Mouse (Mus musculus) forebrain, embryonic 14.5 days (tissue): ENCODE data around the gene Zfp114. TPM values are rescaled to one million over a fixed set of nuclear protein-coding genes. Genes with fewer than 3 reads are reported as not detected.
A peak's percentile ranks its signal among the peaks of the same experiment; 100 is the strongest.

Experiments
- ATAC-seq: fragments of 200-750 bp; cut with Nextera tagmentation; 2 replicates; pipeline ENCODE4 v1.8.0; 2017; ENCODE audit warnings: mild to moderate bottlenecking, moderate library complexity
- DNase-seq: peaks from one replicate; pipeline ENCODE4 v3.0.0-alpha.2; 2015; ENCODE audit warnings: low spot score
- H3K27ac ChIP-seq: fragments of 300-500 bp; sonication (generic); 2 replicates; pipeline ENCODE4 v1.5.1; 2014; ENCODE audit warnings: low read depth, mild to moderate bottlenecking, control low read depth, low read length, moderate library complexity
- H3K27me3 ChIP-seq: fragments of 300-500 bp; sonication (generic); replicated peaks from 2 replicates; pipeline ENCODE4 v1.6.1; 2014; ENCODE audit warnings: low read length, control low read depth, mixed read lengths; ENCODE audit not compliant: control insufficient read depth, insufficient read depth
- H3K36me3 ChIP-seq: fragments of 300-500 bp; sonication (generic); 2 replicates; pipeline ENCODE4 v1.6.1; 2014; ENCODE audit warnings: low read length, control low read depth; ENCODE audit not compliant: control insufficient read depth, insufficient read depth
- H3K4me1 ChIP-seq: fragments of 300-500 bp; sonication (generic); 2 replicates; pipeline ENCODE4 v1.6.1; 2014; ENCODE audit warnings: antibody characterized with exemption, low read length, control low read depth; ENCODE audit not compliant: control insufficient read depth, insufficient read depth
- H3K4me2 ChIP-seq: fragments of 300-500 bp; sonication (generic); 2 replicates; pipeline ENCODE4 v1.6.1; 2014; ENCODE audit warnings: mild to moderate bottlenecking, control low read depth, low read length
- H3K4me3 ChIP-seq: fragments of 300-500 bp; sonication (generic); 2 replicates; pipeline ENCODE4 v1.5.1; 2014; ENCODE audit warnings: low read depth, low read length, control low read depth
- H3K9ac ChIP-seq: fragments of 300-500 bp; sonication (generic); 2 replicates; pipeline ENCODE4 v1.6.1; 2014; ENCODE audit warnings: mild to moderate bottlenecking, low read length, control low read depth, moderate library complexity
- H3K9me3 ChIP-seq: fragments of 300-500 bp; sonication (generic); replicated peaks from 2 replicates; pipeline ENCODE4 v1.6.1; 2016; ENCODE audit warnings: low read length, control low read depth, mixed read lengths; ENCODE audit not compliant: control insufficient read depth
- WGBS: fragments of 180-500 bp; shearing (Covaris S2); extraction: QIAGEN DNeasy Blood & Tissue Kit; methylation state at CpG from one replicate; pipeline ENCODE4 v1.1.7; 2014; 5-methylcytosine and 5-hydroxymethylcytosine counted together
- polyA plus RNA-seq: library from polyadenylated mRNA; unstranded; fragments of >200 nt; fragmentation: Nextera tagmentation; extraction: Ambion mirVana; gene quantifications from 2 replicates; pipeline ENCODE4 v1.2.1, GENCODE M21; 2014

Gene Zfp114
- polyA plus RNA-seq, 1 experiment from 2014 or later = 4.0 TPM

DNA sequence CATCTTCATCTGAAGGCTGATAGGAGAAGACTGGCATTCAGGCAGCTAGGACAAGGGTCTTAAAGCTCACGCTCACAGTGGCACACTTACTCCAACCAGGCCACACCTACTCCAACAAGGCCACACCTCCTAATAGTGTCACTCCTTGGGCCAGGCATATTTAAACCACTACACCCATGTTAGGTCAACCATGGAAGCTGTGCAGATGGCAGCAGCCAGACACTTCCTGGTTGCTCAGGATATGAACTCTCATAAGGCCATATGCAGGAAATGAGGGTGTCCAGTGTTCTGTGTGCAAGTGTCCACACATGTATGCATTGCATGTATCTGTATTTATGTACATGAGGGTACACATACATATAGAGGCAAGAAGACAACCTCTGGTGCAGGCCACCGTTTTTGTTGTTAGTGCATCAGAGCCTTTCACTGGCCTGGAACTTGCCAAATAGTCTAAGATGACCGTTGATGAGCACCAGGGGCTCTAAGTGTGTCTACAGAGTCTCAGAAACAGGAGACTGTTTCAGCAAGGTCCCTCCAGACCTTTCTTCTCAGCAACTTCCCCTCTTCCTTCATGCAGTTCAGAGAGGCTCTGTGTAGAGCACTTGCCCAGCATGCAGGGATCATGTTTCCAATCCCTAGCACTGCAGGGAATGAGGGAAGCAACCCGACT is 14.2 kb downstream of the Zfp114 start:
- 68% methylated on average over 4 of the region's 4 CpGs for WGBS
- ATAC-seq (no peak), DNase-seq (no peak)
- no peaks in the 10 kb centered on the region for H3K27me3 ChIP-seq
- no peak overlapping the region for H3K4me3 ChIP-seq
- H3K9me3 ChIP-seq = 0 out of 2 replicates have a peak, but pooled peaks cover 3% of the 10 kb centered on the region
- H3K36me3 ChIP-seq = peaks cover 5% of the 10 kb centered on the region
- H3K9ac ChIP-seq = no peak overlapping the region
- no peak overlapping the region for H3K27ac ChIP-seq
- no peak overlapping the region for H3K4me2 ChIP-seq
- H3K4me1 ChIP-seq = no peaks in the 10 kb centered on the region

DNA sequence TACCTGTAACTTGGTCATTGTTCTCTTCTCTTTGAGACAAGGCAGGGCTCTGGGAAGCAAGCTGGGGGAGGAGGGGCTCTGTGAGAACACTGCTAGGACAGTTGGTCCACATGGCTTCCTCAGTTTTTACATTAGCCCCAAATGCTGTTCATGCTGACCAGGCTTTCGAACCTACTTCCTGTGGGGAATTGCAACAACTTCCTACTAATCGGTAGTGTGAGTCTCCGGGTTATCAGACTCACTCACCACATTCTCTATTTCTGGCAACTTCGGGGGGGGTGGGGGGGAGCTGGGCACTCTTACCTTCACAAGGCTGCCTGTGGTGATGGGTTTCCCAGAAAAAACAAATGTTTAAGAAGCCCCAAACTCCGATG is 14.7 kb downstream of the Zfp114 start:
- Histone ChIP-seq H3K9me3 (0 out of 2 replicates have a peak, but pooled peaks cover 3% of the 10 kb centered on the region), H3K4me2 (no peak overlapping the region), H3K36me3 (peaks cover 10% of the 10 kb centered on the region), H3K4me1 (no peaks in the 10 kb centered on the region), H3K4me3 (no peak overlapping the region), H3K27me3 (no peaks in the 10 kb centered on the region), H3K9ac (no peak overlapping the region), H3K27ac (no peak overlapping the region)
- DNase-seq (no peak), ATAC-seq (no peak)
- 80% methylated on average over 5 of the region's 5 CpGs for WGBS

DNA sequence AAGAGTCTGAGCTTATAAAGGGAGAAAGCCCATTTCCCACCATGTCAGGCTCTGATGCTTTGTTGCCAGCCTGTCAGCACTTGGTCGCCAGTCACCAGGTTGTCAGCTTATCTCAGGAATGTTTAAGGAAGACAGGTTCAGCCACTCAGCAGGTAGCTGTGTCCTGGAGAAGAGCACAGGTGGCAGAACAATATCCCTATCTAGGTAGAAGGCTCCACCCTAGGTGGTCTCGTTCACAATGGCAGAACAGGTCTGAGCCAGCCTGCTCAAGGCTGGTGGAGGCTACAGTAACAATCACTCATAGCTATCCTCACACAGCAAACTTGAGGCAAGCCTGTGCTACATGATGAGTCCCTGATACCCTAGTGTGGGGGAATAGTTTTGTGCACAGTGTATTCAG is 16.5 kb downstream of the Zfp114 start:
- Histone ChIP-seq H3K9ac (no peak overlapping the region), H3K4me2 (no peak overlapping the region), H3K4me1 (no peaks in the 10 kb centered on the region), H3K4me3 (no peak overlapping the region), H3K9me3 (0 out of 2 replicates have a peak, but pooled peaks cover 3% of the 10 kb centered on the region), H3K27ac (no peak overlapping the region), H3K27me3 (no peaks in the 10 kb centered on the region), H3K36me3 (peaks cover 17% of the 10 kb centered on the region)
- 78% methylated on average over 2 of the region's 2 CpGs for WGBS
- ATAC-seq (no peak), DNase-seq (no peak)

DNA sequence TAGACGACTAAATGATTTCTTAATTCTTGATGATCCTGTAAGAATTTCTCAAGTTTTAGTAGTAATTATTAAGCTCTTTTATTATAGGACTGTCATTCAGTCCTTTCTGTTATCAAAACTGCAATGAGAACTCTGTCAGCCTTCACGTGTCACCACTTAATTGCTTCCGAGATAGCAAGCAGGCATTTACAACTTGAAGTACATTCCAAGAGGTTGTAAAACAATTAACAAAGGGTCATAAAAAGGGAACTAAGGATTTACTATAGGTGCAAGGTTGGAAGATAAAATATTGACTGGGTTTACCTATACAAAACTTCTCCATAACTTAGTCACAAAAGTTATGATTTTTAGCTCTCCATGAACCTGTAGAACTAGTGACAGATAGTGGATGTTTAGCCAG is 18.3 kb downstream of the Zfp114 start:
- peaks cover 30% of the 10 kb centered on the region for H3K36me3 ChIP-seq
- no peak overlapping the region for H3K9ac ChIP-seq
- ATAC-seq (no peak), DNase-seq (no peak)
- WGBS = 92% methylated on average over 3 of the region's 3 CpGs
- H3K4me1 ChIP-seq = no peaks in the 10 kb centered on the region
- no peak overlapping the region for H3K27ac ChIP-seq
- no peak overlapping the region for H3K4me3 ChIP-seq
- H3K9me3 ChIP-seq = 0 out of 2 replicates have a peak, but pooled peaks cover 3% of the 10 kb centered on the region
- H3K4me2 ChIP-seq = no peak overlapping the region
- H3K27me3 ChIP-seq = no peaks in the 10 kb centered on the region

DNA sequence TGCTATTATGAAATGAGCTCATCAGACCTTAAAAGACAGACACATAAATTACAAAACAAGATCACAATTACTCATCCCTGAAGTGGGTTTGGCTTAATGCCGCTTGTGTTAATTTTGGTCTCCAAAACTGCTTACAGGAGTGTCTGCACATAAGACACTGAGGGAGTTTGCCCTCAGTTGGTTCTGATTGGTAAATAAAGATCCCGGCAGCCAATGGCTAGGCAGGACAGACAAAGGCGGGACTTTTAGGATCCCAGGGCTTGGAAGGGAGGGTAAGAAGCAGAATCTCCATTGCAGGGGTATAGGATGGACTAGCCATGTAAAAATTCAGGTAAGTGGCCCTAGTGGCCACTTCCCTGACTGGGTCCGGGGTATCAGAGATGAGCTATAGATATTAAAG is 22.1 kb downstream of the Zfp114 start:
- Histone ChIP-seq H3K4me3 (no peak overlapping the region), H3K4me1 (no peaks in the 10 kb centered on the region), H3K4me2 (no peak overlapping the region), H3K27me3 (no peaks in the 10 kb centered on the region), H3K36me3 (peaks cover 65% of the 10 kb centered on the region), H3K9me3 (0 out of 2 replicates have a peak, but pooled peaks cover 3% of the 10 kb centered on the region), H3K27ac (no peak overlapping the region), H3K9ac (no peak overlapping the region)
- ATAC-seq (no peak), DNase-seq (no peak)
- 98% methylated on average over 4 of the region's 4 CpGs for WGBS

DNA sequence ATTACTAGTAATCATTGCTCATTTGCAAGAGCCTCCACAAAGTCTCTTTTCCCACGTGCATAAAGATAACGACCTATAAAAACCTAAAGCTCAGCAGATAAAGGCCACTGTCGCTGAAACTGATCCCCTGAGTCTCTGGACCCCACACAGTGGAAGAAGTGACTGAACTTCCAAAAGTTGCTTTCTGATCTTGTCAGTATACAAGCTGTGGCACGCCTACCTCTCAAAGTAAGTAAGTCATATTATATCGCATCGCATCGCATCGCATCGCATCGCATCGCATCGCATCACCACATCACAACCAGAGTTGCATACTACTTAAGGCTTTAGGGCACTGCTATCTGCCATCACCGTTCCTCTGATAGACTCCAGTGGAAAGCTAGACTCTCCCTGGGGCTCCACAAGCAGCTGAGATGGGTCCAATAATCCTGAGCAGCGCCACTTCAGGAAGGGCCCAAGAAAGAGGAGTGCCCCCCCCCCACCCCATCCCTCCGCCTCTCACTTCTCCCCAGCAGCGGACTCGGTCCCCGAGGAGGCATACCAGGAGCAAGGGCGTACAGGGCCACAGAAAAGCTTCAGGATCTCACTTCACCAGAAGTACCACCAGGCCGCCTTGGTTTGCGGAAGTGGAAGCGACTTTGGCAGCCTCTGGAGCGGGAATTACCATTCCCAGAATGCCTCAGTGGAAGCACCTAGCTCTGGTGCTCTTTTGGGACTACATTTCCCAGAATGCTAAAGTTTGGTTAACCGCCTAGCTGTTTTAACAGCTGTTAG is 32.8 kb downstream of the Zfp114 start:
- Histone ChIP-seq H3K4me1 (peaks cover 4% of the 10 kb centered on the region), H3K4me3 (peak overlapping the region; percentile 57), H3K9ac (peak overlapping the region; percentile 85), H3K27ac (no peak overlapping the region), H3K4me2 (peak overlapping the region; percentile 67), H3K27me3 (no peaks in the 10 kb centered on the region), H3K36me3 (peaks cover 12% of the 10 kb centered on the region; the same call in 1 of the 2 replicates), H3K9me3 (no peaks in the 10 kb centered on the region)
- WGBS = 11% methylated on average over 24 of the region's 24 CpGs
- ATAC-seq (peak; percentile 92), DNase-seq (peak; percentile 97)

DNA sequence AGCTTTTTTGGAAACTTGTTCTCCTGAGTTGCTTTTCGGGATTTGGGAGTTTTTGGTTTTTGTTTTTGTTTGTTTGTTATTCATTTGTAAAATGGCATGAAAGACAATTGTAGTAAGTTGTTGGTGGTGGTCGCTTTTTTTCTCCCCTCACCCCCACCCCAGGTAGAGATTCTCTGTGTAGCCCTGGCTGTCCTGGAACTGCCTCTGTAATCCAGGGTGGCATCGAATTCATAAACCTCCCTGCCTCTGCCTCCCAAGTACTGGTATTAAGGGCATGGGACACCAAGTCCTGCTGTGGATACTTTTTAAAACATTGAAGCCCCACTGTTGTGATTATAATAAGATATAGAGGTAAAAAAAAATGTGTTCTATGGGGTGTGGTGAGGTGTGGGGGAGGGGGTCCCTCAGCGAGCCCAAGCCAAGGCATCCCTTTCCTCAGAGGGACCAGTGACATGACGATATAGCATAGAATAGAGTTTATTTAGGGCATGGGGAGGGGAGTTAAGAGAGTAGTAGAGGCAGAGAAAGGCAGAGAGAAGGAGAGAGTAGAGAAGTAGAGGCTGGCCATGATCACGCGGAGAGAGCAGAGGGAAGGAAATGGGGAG is 33.5 kb downstream of the Zfp114 start:
- peak; percentile 60 for ATAC-seq
- no peak for DNase-seq
- 63% methylated on average over 7 of the region's 7 CpGs for WGBS

DNA sequence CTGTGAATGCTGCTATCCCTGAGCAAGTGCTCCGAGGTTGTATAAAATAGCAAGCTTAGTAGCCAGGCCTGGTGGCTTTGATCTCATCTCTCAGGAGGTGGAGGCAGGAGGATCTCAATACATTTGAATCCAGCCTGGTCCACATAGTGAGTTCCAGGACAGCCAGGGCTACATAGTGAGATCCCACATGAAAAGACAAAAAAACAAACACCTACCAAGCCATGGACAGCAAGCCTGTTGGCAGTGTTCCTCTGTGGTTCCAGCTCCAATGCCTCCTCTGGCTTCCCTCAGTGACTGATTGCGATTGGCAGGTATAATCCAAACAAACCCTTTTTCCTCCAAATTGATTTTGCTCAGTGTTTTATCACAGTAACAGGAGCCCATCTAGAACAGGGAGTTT is 35.4 kb downstream of the Zfp114 start:
- no peaks in the 10 kb centered on the region for H3K9me3 ChIP-seq
- no peak overlapping the region for H3K4me3 ChIP-seq
- WGBS = 73% methylated on average over 2 of the region's 2 CpGs
- H3K4me1 ChIP-seq = peaks cover 4% of the 10 kb centered on the region
- H3K4me2 ChIP-seq = no peak overlapping the region
- ATAC-seq = no peak
- no peak for DNase-seq
- no peaks in the 10 kb centered on the region for H3K27me3 ChIP-seq
- H3K36me3 ChIP-seq = peaks cover 3% of the 10 kb centered on the region; the same call in 1 of the 2 replicates
- H3K9ac ChIP-seq = no peak overlapping the region
- H3K27ac ChIP-seq = no peak overlapping the region

More for the DNA sequence above, 33.5 kb downstream of the Zfp114 start:
- Histone ChIP-seq H3K27me3 (no peaks in the 10 kb centered on the region), H3K9ac (no peak overlapping the region; the same call in 1 of the 2 replicates), H3K36me3 (peaks cover 9% of the 10 kb centered on the region; the same call in 1 of the 2 replicates), H3K9me3 (no peaks in the 10 kb centered on the region), H3K4me1 (peaks cover 4% of the 10 kb centered on the region), H3K4me3 (peak overlapping the region; percentile 57), H3K27ac (no peak overlapping the region), H3K4me2 (peak overlapping the region; percentile 67)
